Mouse (Mus musculus) forelimb bud, embryonic 11.5 days (tissue): ENCODE data around the gene Slc6a1.
"Not testable (repeated sequence)": the region's sequence is repeated elsewhere in the genome, so short reads cannot be mapped to it uniquely, and the experiment has no call there.

Experiments
- DNase-seq: peaks from one replicate; pipeline ENCODE4 v3.0.0-alpha.2; 2012; ENCODE audit warnings: low read depth, low spot score

Gene Slc6a1

GRCm38 (mm10) chr6:114290184-114290583 is 7.7 kb downstream of the Slc6a1 start:
- DNase-seq, result no peak

GRCm38 (mm10) chr6:114290929-114291328 is 8.5 kb downstream of the Slc6a1 start:
- DNase-seq, result no peak

- no peak for DNase-seq
Observed at GRCm38 (mm10) chr6:114291396-114291795, 9.0 kb downstream of the Slc6a1 start.

- no peak for DNase-seq
Observed at GRCm38 (mm10) chr6:114293511-114293910, 11.1 kb downstream of the Slc6a1 start.

- DNase-seq, result no peak
Observed at GRCm38 (mm10) chr6:114295086-114295485, 12.7 kb downstream of the Slc6a1 start.

- no peak for DNase-seq
Observed at GRCm38 (mm10) chr6:114297260-114298002, 15.0 kb downstream of the Slc6a1 start.

- DNase-seq, result no peak
Observed at GRCm38 (mm10) chr6:114299699-114300098, 17.3 kb downstream of the Slc6a1 start.

- no peak for DNase-seq
Observed at GRCm38 (mm10) chr6:114300737-114301136, 18.3 kb downstream of the Slc6a1 start.

- DNase-seq, result no peak
Observed at GRCm38 (mm10) chr6:114304668-114305067, 22.2 kb downstream of the Slc6a1 start.

- DNase-seq, result no peak
Observed at GRCm38 (mm10) chr6:114320511-114320910, 38.1 kb downstream of the Slc6a1 start.

GRCm38 (mm10) chr6:114321146-114321545 is 38.7 kb downstream of the Slc6a1 start:
- DNase-seq, result no peak

GRCm38 (mm10) chr6:114322914-114323313 is 40.5 kb downstream of the Slc6a1 start:
- DNase-seq, result no peak

- no peak for DNase-seq
Observed at GRCm38 (mm10) chr6:114324808-114325207, 42.4 kb downstream of the Slc6a1 start.

GRCm38 (mm10) chr6:114329597-114330470 is 47.4 kb downstream of the Slc6a1 start:
- DNase-seq, result no peak

- no peak for DNase-seq
Observed at GRCm38 (mm10) chr6:114331926-114332325, 49.5 kb downstream of the Slc6a1 start.

GRCm38 (mm10) chr6:114336128-114336943 is 53.9 kb downstream of the Slc6a1 start:
- DNase-seq, result peak; percentile 73

GRCm38 (mm10) chr6:114336944-114337215 is 54.4 kb downstream of the Slc6a1 start:
- no peak for DNase-seq

GRCm38 (mm10) chr6:114341381-114341780 is 58.9 kb downstream of the Slc6a1 start:
- not testable (repeated sequence) for DNase-seq

GRCm38 (mm10) chr6:114343740-114344139 is 61.3 kb downstream of the Slc6a1 start:
- DNase-seq, result peak; percentile 51

GRCm38 (mm10) chr6:114345156-114345555 is 62.7 kb downstream of the Slc6a1 start:
- no peak for DNase-seq

- no peak for DNase-seq
Observed at GRCm38 (mm10) chr6:114347831-114348754, 65.7 kb downstream of the Slc6a1 start.
